Mouse (Mus musculus) lung, embryonic 14.5 days (tissue): ENCODE measurements around the gene Prrx1. TPM values are rescaled to one million over a fixed set of nuclear protein-coding genes. Genes with fewer than 3 reads are reported as not detected.

ENCODE experiments used
- ATAC-seq: fragments of 200-750 bp; cut with Nextera tagmentation; 2 replicates; pipeline ENCODE4 v1.8.0; 2017; ENCODE audit warnings: mild to moderate bottlenecking, moderate TSS enrichment, moderate library complexity; ENCODE audit not compliant: insufficient read depth
- DNase-seq: peaks from one replicate; pipeline ENCODE4 v3.0.0-alpha.2; 2015
- H3K27ac ChIP-seq: fragments of 300-500 bp; sonication (generic); 2 replicates; pipeline ENCODE4 v1.5.1; 2014; ENCODE audit warnings: low read depth, mild to moderate bottlenecking, moderate library complexity
- H3K27me3 ChIP-seq: fragments of 300-500 bp; sonication (generic); 2 replicates; pipeline ENCODE4 v1.6.1; 2014; ENCODE audit warnings: low read length, control low read depth; ENCODE audit not compliant: insufficient read depth
- H3K36me3 ChIP-seq: fragments of 300-500 bp; sonication (generic); 2 replicates; pipeline ENCODE4 v1.6.1; 2014; ENCODE audit warnings: control low read depth; ENCODE audit not compliant: insufficient read depth
- H3K4me1 ChIP-seq: fragments of 300-500 bp; sonication (generic); 2 replicates; pipeline ENCODE4 v1.6.1; 2014; ENCODE audit warnings: antibody characterized with exemption, control low read depth; ENCODE audit not compliant: insufficient read depth
- H3K4me2 ChIP-seq: fragments of 300-500 bp; sonication (generic); 2 replicates; pipeline ENCODE4 v1.6.1; 2014; ENCODE audit warnings: mild to moderate bottlenecking
- H3K4me3 ChIP-seq: fragments of 300-500 bp; sonication (generic); 2 replicates; pipeline ENCODE4 v1.5.1; 2014; ENCODE audit warnings: low read depth, low read length
- H3K9ac ChIP-seq: fragments of 300-500 bp; sonication (generic); 2 replicates; pipeline ENCODE4 v1.6.1; 2014
- H3K9me3 ChIP-seq: fragments of 300-500 bp; sonication (generic); 2 replicates; pipeline ENCODE4 v1.6.1; 2016; ENCODE audit warnings: low read depth, low read length, control low read depth
- CTCF ChIP-seq: IDR thresholded peaks from 2 replicates; pipeline ENCODE4 v1.5.1; 2016; ENCODE audit warnings: antibody characterized with exemption, low read depth
- WGBS: fragments of 180-500 bp; shearing (Covaris S2); extraction: QIAGEN DNeasy Blood & Tissue Kit; methylation state at CpG from one replicate; pipeline ENCODE4 v1.1.7; 2014; 5-methylcytosine and 5-hydroxymethylcytosine counted together
- polyA plus RNA-seq: library from polyadenylated mRNA; unstranded; fragments of >200 nt; fragmentation: Nextera tagmentation; extraction: Ambion mirVana; gene quantifications from 2 replicates; pipeline ENCODE4 v1.2.1, GENCODE M21; 2014

The Prrx1 gene
- polyA plus RNA-seq, 1 experiment from 2014 or later, result 7.7 TPM

GRCm38 (mm10) chr1:163337821-163338220 lies 24.3 kb upstream of the Prrx1 start:
- H3K4me1 ChIP-seq, result no peaks in the 10 kb centered on the region
- no peak overlapping the region for H3K4me3 ChIP-seq
- no peaks in the 10 kb centered on the region for H3K9me3 ChIP-seq
- ATAC-seq (no peak), DNase-seq (no peak)
- no peak overlapping the region for H3K27ac ChIP-seq
- no peaks in the 10 kb centered on the region for H3K27me3 ChIP-seq
- no peaks in the 10 kb centered on the region for H3K36me3 ChIP-seq
- no peak for TF ChIP-seq CTCF
- 77% methylated on average over 2 of the region's 2 CpGs for WGBS
- H3K9ac ChIP-seq, result no peak overlapping the region
- H3K4me2 ChIP-seq, result no peak overlapping the region

GRCm38 (mm10) chr1:163327279-163327678 lies 13.8 kb upstream of the Prrx1 start:
- no peak for ATAC-seq
- Histone ChIP-seq H3K4me1 (no peaks in the 10 kb centered on the region), H3K36me3 (no peaks in the 10 kb centered on the region), H3K9me3 (no peaks in the 10 kb centered on the region), H3K4me2 (no peak overlapping the region), H3K9ac (no peak overlapping the region), H3K27ac (no peak overlapping the region), H3K4me3 (no peak overlapping the region), H3K27me3 (no peaks in the 10 kb centered on the region)
- 49% methylated on average over 2 of the region's 2 CpGs for WGBS
- no peak for TF ChIP-seq CTCF
- DNase-seq, result no peak

GRCm38 (mm10) chr1:163319669-163320571 lies 6.4 kb upstream of the Prrx1 start:
- DNase-seq, result no peak
- no peak for TF ChIP-seq CTCF

GRCm38 (mm10) chr1:163316920-163317319 lies 3.4 kb upstream of the Prrx1 start:
- WGBS, result 6% methylated on average over 1 of the region's 1 CpGs
- H3K27me3 ChIP-seq, result peaks cover 34% of the 10 kb centered on the region

More at GRCm38 (mm10) chr1:163319669-163320571, 6.4 kb upstream of the Prrx1 start:
- Histone ChIP-seq H3K4me1 (0 out of 2 replicates have a peak, but pooled peaks cover 4% of the 10 kb centered on the region), H3K27me3 (peaks cover 10% of the 10 kb centered on the region; the same call in 1 of the 2 replicates), H3K27ac (no peak overlapping the region), H3K4me2 (no peak overlapping the region), H3K9ac (no peak overlapping the region), H3K36me3 (no peaks in the 10 kb centered on the region), H3K4me3 (no peak overlapping the region), H3K9me3 (no peaks in the 10 kb centered on the region)
- 59% methylated on average over 3 of the region's 3 CpGs for WGBS
- no peak for ATAC-seq

GRCm38 (mm10) chr1:163314829-163315301 lies 1.4 kb upstream of the Prrx1 start:
- H3K4me3 ChIP-seq, result peak overlapping the region; percentile 57
- H3K27me3 ChIP-seq, result peaks cover 52% of the 10 kb centered on the region
- 3% methylated on average over 23 of the region's 23 CpGs for WGBS
- 0 out of 2 replicates have a peak, but pooled peaks have one; percentile 9 for ATAC-seq
- DNase-seq, result peak; percentile 51
- H3K36me3 ChIP-seq, result no peaks in the 10 kb centered on the region
- peak overlapping the region; percentile 88 for H3K4me2 ChIP-seq
- no peak for TF ChIP-seq CTCF
- H3K27ac ChIP-seq, result no peak overlapping the region
- H3K9ac ChIP-seq, result peak overlapping the region; percentile 32; the same call in 1 of the 2 replicates
- H3K9me3 ChIP-seq, result no peaks in the 10 kb centered on the region
- H3K4me1 ChIP-seq, result 0 out of 2 replicates have a peak, but pooled peaks cover 10% of the 10 kb centered on the region

More at GRCm38 (mm10) chr1:163316920-163317319, 3.4 kb upstream of the Prrx1 start:
- no peak overlapping the region for H3K4me3 ChIP-seq
- 0 out of 2 replicates have a peak, but pooled peaks cover 10% of the 10 kb centered on the region for H3K4me1 ChIP-seq
- no peak overlapping the region for H3K4me2 ChIP-seq
- no peak overlapping the region for H3K9ac ChIP-seq
- no peak for TF ChIP-seq CTCF
- no peaks in the 10 kb centered on the region for H3K36me3 ChIP-seq
- ATAC-seq (no peak), DNase-seq (no peak)
- H3K27ac ChIP-seq, result no peak overlapping the region
- H3K9me3 ChIP-seq, result no peaks in the 10 kb centered on the region

GRCm38 (mm10) chr1:163313921-163314725 lies 613 bp upstream of the Prrx1 start:
- WGBS, result 1% methylated on average over 21 of the region's 21 CpGs
- TF ChIP-seq CTCF, result no peak
- Histone ChIP-seq H3K4me2 (peak overlapping the region; percentile 88), H3K27me3 (peaks cover 58% of the 10 kb centered on the region), H3K9ac (peak overlapping the region; percentile 30), H3K36me3 (no peaks in the 10 kb centered on the region), H3K4me1 (0 out of 2 replicates have a peak, but pooled peaks cover 10% of the 10 kb centered on the region), H3K4me3 (peak overlapping the region; percentile 57), H3K9me3 (no peaks in the 10 kb centered on the region), H3K27ac (peak overlapping the region; percentile 80)
- ATAC-seq, result peak; percentile 14; the same call in 1 of the 2 replicates
- peak; percentile 67 for DNase-seq
